Mouse (Mus musculus) kidney, embryonic 14.5 days (tissue): ENCODE results near the gene Babam1. TPM values are rescaled to one million over a fixed set of nuclear protein-coding genes. Genes with fewer than 3 reads are reported as not detected.

Experiments
- ATAC-seq: fragments of 200-750 bp; cut with Nextera tagmentation; 2 replicates; pipeline ENCODE4 v1.8.0; 2017; ENCODE audit warnings: moderate number of reproducible peaks, mild to moderate bottlenecking, moderate TSS enrichment, moderate library complexity; ENCODE audit not compliant: low FRiP score, low TSS enrichment
- H3K27ac ChIP-seq: fragments of 300-500 bp; sonication (generic); 2 replicates; pipeline ENCODE4 v1.5.1; 2014; ENCODE audit warnings: low read depth, mild to moderate bottlenecking, low read length, moderate library complexity, mixed read lengths
- H3K27me3 ChIP-seq: fragments of 300-500 bp; sonication (generic); 2 replicates; pipeline ENCODE4 v1.6.1; 2014; ENCODE audit warnings: mild to moderate bottlenecking, low read length; ENCODE audit not compliant: control insufficient read depth, insufficient read depth
- H3K36me3 ChIP-seq: fragments of 300-500 bp; sonication (generic); 2 replicates; pipeline ENCODE4 v1.6.1; 2014; ENCODE audit warnings: low read length, mixed read lengths; ENCODE audit not compliant: control insufficient read depth, insufficient read depth
- H3K4me1 ChIP-seq: fragments of 300-500 bp; sonication (generic); 2 replicates; pipeline ENCODE4 v1.6.1; 2014; ENCODE audit warnings: low read length, mixed read lengths; ENCODE audit not compliant: control insufficient read depth, insufficient read depth
- H3K4me2 ChIP-seq: fragments of 300-500 bp; sonication (generic); replicated peaks from 2 replicates; pipeline ENCODE4 v1.6.1; 2014; ENCODE audit warnings: low read depth, mild to moderate bottlenecking, low read length
- H3K4me3 ChIP-seq: fragments of 300-500 bp; sonication (generic); 2 replicates; pipeline ENCODE4 v1.5.1; 2014; ENCODE audit warnings: mild to moderate bottlenecking, low read length
- H3K9ac ChIP-seq: fragments of 300-500 bp; sonication (generic); 2 replicates; pipeline ENCODE4 v1.6.1; 2014; ENCODE audit warnings: low read depth, mild to moderate bottlenecking, low read length, moderate library complexity
- H3K9me3 ChIP-seq: fragments of 300-500 bp; sonication (generic); 2 replicates; pipeline ENCODE4 v1.6.1; 2016; ENCODE audit warnings: low read length; ENCODE audit not compliant: control insufficient read depth
- WGBS: fragments of 180-500 bp; shearing (Covaris S2); extraction: QIAGEN DNeasy Blood & Tissue Kit; methylation state at CpG from one replicate; pipeline ENCODE4 v1.1.7; 2014; 5-methylcytosine and 5-hydroxymethylcytosine counted together
- polyA plus RNA-seq: library from polyadenylated mRNA; unstranded; fragments of >200 nt; fragmentation: Nextera tagmentation; extraction: Ambion mirVana; gene quantifications from 2 replicates; pipeline ENCODE4 v1.2.1, GENCODE M21; 2014

Gene Babam1
- polyA plus RNA-seq, 1 experiment from 2014 or later, result 125 TPM

- Histone ChIP-seq H3K4me1 (peaks cover 18% of the 10 kb centered on the region), H3K27me3 (no peaks in the 10 kb centered on the region), H3K4me2 (no peak overlapping the region), H3K9me3 (no peaks in the 10 kb centered on the region), H3K9ac (no peak overlapping the region), H3K27ac (no peak overlapping the region), H3K36me3 (peaks cover 36% of the 10 kb centered on the region), H3K4me3 (no peak overlapping the region)
- 84% methylated on average over 9 of the region's 9 CpGs for WGBS
- ATAC-seq, result no peak
Observed at GRCm38 (mm10) chr8:71402446-71402964, 5.8 kb downstream of the Babam1 start.

- H3K36me3 ChIP-seq, result peaks cover 42% of the 10 kb centered on the region
- no peak overlapping the region for H3K27ac ChIP-seq
- 76% methylated on average over 6 of the region's 6 CpGs for WGBS
- H3K4me3 ChIP-seq, result no peak overlapping the region
- no peak overlapping the region for H3K4me2 ChIP-seq
- H3K9me3 ChIP-seq, result no peaks in the 10 kb centered on the region
- peaks cover 15% of the 10 kb centered on the region for H3K4me1 ChIP-seq
- H3K9ac ChIP-seq, result no peak overlapping the region
- no peaks in the 10 kb centered on the region for H3K27me3 ChIP-seq
- ATAC-seq, result no peak
Observed at GRCm38 (mm10) chr8:71403107-71403885, 6.6 kb downstream of the Babam1 start.

GRCm38 (mm10) chr8:71404011-71404410 lies 7.3 kb downstream of the Babam1 start:
- Histone ChIP-seq H3K4me1 (peaks cover 15% of the 10 kb centered on the region), H3K4me2 (no peak overlapping the region), H3K27ac (no peak overlapping the region), H3K27me3 (no peaks in the 10 kb centered on the region), H3K9ac (no peak overlapping the region), H3K36me3 (peaks cover 43% of the 10 kb centered on the region), H3K4me3 (no peak overlapping the region), H3K9me3 (no peaks in the 10 kb centered on the region)
- 89% methylated on average over 8 of the region's 8 CpGs for WGBS
- ATAC-seq, result no peak

- peaks cover 15% of the 10 kb centered on the region for H3K4me1 ChIP-seq
- H3K36me3 ChIP-seq, result peaks cover 42% of the 10 kb centered on the region
- WGBS, result 70% methylated on average over 9 of the region's 9 CpGs
- peak overlapping the region; percentile 94; the same call in 1 of the 2 replicates for H3K4me2 ChIP-seq
- no peaks in the 10 kb centered on the region for H3K27me3 ChIP-seq
- 0 out of 2 replicates have a peak overlapping the region, but pooled peaks have one; percentile 77 for H3K9ac ChIP-seq
- no peak for ATAC-seq
- H3K4me3 ChIP-seq, result peak overlapping the region; percentile 80; the same call in 1 of the 2 replicates
- no peak overlapping the region for H3K27ac ChIP-seq
- H3K9me3 ChIP-seq, result no peaks in the 10 kb centered on the region
Observed at GRCm38 (mm10) chr8:71404951-71405351, 8.3 kb downstream of the Babam1 start.

- H3K9ac ChIP-seq, result peak within 1 kb of the TSS; percentile 77
- H3K27me3 ChIP-seq, result no peaks in the 10 kb centered on the region
- ATAC-seq, result peak; percentile 83
- H3K9me3 ChIP-seq, result no peaks in the 10 kb centered on the region
- H3K4me3 ChIP-seq, result peak within 1 kb of the TSS; percentile 80
- H3K4me2 ChIP-seq, result peak within 1 kb of the TSS; percentile 94
- 16% methylated on average over 33 of the region's 33 CpGs for WGBS
- peaks cover 15% of the 10 kb centered on the region for H3K4me1 ChIP-seq
- H3K36me3 ChIP-seq, result peaks cover 41% of the 10 kb centered on the region
- H3K27ac ChIP-seq, result peak within 1 kb of the TSS; percentile 61
Observed at GRCm38 (mm10) chr8:71405401-71406098, 8.9 kb downstream of the Babam1 start, which contains the start of gene Ankle1. Ankle1 (plus strand) TSS chr8:71406010.

- Histone ChIP-seq H3K36me3 (peaks cover 36% of the 10 kb centered on the region), H3K27ac (peak overlapping the region; percentile 55; the same call in 1 of the 2 replicates)
Observed at GRCm38 (mm10) chr8:71406099-71407015, 9.7 kb downstream of the Babam1 start.

GRCm38 (mm10) chr8:71407441-71407840 lies 10.8 kb downstream of the Babam1 start:
- Histone ChIP-seq H3K4me3 (no peak overlapping the region), H3K27me3 (no peaks in the 10 kb centered on the region), H3K9me3 (no peaks in the 10 kb centered on the region), H3K4me2 (peak overlapping the region; percentile 94; the same call in 1 of the 2 replicates), H3K36me3 (peaks cover 36% of the 10 kb centered on the region), H3K4me1 (peaks cover 15% of the 10 kb centered on the region), H3K9ac (peak overlapping the region; percentile 31; the same call in 1 of the 2 replicates), H3K27ac (no peak overlapping the region)
- no peak for ATAC-seq
- 96% methylated on average over 14 of the region's 14 CpGs for WGBS

More at GRCm38 (mm10) chr8:71406099-71407015, 9.7 kb downstream of the Babam1 start:
- peak overlapping the region; percentile 80 for H3K4me3 ChIP-seq
- no peaks in the 10 kb centered on the region for H3K9me3 ChIP-seq
- peak overlapping the region; percentile 77 for H3K9ac ChIP-seq
- WGBS, result under 1% methylated on average over 55 of the region's 55 CpGs
- no peaks in the 10 kb centered on the region for H3K27me3 ChIP-seq
- H3K4me2 ChIP-seq, result peak overlapping the region; percentile 94
- peaks cover 15% of the 10 kb centered on the region for H3K4me1 ChIP-seq
- peak; percentile 86 for ATAC-seq

- H3K36me3 ChIP-seq, result peaks cover 31% of the 10 kb centered on the region
- H3K4me2 ChIP-seq, result no peak overlapping the region
- H3K9ac ChIP-seq, result no peak overlapping the region
- H3K27ac ChIP-seq, result no peak overlapping the region
- H3K9me3 ChIP-seq, result no peaks in the 10 kb centered on the region
- WGBS, result 88% methylated on average over 4 of the region's 4 CpGs
- H3K4me3 ChIP-seq, result no peak overlapping the region
- no peaks in the 10 kb centered on the region for H3K27me3 ChIP-seq
- H3K4me1 ChIP-seq, result peaks cover 15% of the 10 kb centered on the region
- ATAC-seq, result no peak
Observed at GRCm38 (mm10) chr8:71408231-71408630, 11.6 kb downstream of the Babam1 start.
